Mouse (Mus musculus): Measurements from ENCODE around the gene Cbx5.

Gene Cbx5

DNA sequence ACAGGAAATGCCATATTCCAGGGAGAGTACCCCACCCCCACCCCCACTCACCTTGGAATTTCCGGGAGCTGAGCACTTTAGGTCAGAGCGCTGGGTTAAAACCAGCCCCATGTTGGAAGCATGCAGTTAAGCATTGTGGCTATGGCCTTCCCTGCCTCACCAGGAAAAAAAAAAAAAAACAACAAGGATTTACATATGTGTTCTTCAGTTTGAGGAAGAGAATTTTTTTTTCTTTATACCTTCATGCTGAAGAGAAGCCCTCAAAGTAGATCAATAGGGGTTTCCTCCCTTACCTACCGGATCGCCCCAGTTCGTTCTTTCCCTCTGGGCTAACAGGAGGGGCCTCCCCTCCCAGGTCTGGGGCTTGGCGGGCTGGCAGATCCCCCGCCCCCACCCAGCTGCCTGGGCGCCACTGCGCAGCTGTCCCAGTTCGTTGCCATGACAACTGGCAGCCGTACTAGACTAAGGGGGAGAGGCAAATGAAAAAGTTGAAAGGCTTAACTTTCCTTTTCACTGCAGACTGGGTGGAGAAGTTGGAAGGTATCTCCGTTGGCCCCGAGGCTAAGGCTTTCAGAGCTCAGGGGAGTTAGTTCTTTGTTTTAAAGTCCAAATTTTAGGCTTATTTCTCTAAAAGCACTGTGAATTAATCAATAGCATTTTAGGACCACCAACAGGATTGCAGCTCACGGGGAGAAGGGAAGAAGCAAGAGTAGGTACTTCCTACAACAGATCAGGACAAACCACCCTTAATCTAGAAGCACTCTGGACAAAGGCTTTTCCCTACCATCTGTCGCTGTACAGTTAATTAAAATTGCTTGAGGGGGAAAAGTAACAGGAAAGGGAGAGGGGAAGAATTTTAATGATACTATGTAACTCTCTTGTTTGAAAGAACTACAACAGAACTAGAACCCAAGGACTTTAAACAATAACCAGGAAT, 24.4 kb downstream of the Cbx5 start:
- DNase-seq: peak; percentile 91

DNA sequence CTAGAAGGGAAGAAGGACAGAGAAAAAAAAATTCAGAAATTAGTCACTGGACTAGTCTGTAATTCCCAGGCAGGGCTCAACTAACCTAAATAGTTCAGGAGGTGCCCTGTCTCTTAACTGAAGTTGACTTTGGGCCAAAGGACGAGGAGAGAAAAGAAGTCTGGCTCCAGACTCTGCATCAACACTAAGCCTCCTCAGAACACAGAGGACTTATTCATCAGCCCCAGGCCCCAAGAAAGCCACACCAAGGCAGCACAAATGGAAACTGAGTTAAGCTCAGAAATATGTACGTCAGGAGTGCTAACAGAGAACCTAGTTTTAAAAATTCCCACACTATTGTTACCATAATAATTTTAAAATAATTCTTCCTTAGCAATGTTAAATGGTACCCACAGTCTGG, 25.5 kb downstream of the Cbx5 start:
- no peak for DNase-seq

DNA sequence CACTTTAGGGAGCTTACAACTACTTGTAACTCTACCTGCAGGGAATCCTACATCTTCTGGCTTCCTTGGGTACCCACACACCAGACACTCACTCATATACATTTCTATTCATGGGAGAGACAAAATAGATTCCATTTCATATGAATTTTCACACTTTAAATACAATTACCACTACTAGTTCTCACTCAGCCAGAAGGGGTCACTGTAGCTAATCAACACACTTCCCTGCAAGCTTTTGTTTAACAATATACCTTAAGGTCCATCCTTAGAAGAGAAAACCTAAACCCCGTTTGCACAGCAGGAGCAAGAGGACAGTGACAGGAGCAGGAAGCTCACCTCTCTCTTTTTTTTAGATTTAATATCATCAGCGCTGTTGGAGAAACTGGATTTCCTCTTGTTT, 34.5 kb downstream of the Cbx5 start:
- DNase-seq: no peak

DNA sequence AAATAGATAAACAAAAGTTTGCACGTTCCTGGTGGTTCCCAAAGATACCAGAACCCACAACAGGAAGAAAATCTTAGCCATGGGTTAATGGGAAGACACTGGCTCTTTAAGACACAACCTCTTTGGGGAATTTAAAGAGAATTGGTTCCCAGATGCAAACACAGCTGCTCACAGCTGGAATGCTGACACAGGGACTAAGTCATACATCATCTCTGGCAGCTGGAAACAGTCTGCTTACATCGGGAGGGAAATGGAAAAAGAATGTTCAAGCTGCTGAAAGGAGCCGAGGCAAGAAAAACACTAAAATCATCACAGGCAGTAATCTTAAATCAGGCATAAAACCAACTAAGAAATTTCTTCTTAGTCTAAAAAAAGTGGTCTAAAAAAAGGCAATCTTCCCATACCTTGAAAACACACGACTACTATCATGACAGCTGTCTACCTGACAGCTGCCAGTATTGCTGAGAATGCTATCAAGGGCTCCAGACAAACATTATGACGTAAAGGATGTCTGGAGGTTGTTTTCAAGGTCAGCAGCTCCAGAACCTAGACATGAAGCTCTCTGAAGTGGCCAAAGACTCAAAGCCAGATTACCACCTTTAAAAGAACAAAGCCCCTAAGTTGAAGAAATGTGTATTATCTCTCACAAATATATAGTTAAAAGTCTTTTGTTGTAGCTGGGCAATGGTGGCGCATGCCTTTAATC, 37.4 kb downstream of the Cbx5 start:
- no peak for DNase-seq

DNA sequence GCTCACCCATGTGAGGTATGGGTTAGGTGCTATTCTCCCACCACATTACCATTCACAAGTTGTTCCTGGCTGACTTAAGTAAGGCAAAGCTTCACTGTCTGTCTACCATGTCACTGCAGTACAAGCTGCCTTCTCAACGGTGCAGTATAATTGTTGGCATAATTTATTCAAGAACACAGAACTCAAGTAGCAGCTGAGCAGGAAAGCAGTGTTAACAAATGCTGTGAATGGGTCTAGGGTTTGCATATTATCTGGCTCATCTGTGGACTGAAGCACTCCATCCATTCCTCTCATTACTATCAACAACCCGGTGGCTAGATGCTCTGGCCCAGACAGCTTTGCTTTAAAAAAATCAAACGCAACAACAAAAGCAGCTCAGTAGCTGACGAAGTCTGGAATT, 41.8 kb downstream of the Cbx5 start:
- DNase-seq: no peak

DNA sequence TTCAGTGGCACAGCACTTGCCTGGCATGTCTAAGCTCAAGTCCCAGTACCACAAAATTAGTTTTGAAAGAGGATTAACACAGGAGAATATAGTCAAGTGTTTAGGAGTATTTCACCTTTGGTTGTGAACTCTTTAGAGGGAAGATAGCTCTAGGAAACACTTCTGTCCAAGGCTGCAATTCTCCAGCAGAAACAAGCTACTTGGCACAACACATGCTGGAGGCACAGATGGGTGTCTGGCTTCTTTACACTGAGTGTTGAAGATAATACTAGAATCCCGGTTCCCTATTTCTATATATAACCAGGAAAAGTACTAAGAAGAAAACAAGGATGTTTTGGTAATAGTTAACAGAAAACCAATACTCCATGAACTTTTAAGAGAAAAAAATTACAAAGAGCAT, 42.8 kb downstream of the Cbx5 start:
- DNase-seq: no peak

DNA sequence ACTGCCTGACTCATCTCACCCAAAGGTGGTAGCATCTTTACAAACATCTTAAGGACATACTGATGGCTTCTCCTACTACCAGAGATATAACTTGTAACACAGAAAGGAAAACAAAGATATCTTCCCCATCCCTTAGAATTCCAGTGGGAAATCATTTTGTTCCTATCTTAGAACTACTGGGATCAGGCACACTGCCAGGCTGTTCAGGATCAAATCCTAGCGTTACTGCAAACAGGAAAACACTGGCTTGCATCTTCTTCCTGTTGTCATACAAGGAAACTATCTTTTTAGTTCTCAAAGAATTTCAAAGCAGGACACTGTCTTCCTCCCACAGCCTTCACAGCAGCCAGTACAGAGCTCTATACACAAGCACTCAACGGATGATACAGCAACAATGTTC, 46.0 kb downstream of the Cbx5 start:
- no peak for DNase-seq

DNA sequence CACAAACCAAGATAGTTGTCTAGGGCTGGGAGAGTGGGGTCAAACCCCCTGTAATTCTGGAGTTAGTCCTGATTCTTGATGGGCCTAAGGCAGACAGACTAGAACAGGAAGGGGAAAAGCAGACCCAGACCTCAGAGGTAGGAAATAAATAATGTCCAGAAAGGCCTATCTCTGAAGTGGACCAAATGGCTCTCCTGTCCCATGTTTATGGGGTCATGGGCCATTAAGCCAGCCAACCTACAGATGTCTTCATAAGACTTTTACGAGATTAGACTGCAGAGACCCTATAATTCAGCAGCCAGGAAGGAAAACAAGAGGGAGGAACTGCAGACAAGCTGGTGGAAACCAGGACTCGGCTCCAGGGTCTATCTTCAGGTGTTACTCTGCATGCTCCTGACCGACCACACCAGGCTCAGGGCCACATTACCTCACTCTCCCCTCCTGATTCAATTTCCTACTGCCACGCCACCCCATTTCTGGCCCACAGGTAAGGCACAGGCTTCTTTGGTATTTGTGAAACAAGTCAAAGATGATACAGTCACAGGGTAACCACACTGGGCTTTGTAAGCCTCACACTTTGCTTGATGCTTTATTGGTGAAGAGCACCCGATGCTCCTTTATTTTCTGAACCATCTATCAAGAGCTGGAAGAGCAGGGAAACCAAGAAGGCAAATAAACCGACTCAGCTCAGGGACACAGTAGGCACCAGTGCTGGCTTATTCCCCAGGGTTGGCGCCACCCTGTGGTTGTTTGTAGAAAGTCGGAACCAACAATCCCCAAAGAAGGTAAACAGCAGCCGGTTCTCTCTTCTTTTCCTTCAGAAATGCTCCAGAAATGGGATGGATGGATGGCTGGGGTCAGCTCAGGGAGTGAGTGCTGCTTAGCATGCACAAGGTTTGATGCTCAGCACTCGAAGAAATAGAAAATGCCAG, 48.8 kb downstream of the Cbx5 start:
- no peak for DNase-seq

DNA sequence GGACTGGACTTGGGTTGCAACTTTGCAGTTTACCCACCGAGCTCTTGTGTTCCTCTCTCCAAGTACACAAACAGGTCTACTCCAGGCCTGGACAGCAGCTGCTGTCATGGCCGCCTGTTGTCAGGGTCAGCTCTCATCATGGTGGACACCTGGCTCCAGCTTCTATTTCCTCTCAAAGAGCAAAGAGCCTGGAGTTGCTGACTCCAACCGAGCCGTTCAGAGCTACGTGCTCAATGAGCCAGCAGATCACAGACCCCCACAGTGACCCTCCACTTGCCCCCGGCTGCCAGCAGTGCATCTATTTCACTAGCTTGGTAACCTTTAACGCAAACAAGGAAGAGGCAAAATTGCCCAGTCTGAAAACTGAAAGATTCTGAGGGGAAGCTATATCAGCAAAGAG, 49.5 kb downstream of the Cbx5 start:
- no peak for DNase-seq

DNA sequence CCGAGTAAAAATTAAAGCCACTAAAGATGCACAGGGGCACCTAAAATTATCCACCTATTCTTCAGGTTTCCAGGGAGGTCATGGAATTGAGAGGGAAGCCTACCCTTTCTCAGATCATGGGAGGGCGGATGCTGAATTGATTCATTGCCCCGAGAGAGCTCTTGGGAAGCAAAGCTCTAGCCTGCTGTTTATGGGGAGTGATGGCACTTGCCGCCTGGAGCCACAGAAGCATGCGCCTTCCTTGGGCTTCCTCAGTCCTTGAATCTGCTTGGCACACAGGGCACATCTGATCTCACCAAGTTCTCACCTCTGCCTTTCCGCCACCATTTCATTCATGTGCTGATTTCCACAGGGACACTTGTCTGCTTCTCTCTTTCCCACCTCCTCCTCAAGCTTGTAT, 51.8 kb downstream of the Cbx5 start:
- no peak for DNase-seq

DNA sequence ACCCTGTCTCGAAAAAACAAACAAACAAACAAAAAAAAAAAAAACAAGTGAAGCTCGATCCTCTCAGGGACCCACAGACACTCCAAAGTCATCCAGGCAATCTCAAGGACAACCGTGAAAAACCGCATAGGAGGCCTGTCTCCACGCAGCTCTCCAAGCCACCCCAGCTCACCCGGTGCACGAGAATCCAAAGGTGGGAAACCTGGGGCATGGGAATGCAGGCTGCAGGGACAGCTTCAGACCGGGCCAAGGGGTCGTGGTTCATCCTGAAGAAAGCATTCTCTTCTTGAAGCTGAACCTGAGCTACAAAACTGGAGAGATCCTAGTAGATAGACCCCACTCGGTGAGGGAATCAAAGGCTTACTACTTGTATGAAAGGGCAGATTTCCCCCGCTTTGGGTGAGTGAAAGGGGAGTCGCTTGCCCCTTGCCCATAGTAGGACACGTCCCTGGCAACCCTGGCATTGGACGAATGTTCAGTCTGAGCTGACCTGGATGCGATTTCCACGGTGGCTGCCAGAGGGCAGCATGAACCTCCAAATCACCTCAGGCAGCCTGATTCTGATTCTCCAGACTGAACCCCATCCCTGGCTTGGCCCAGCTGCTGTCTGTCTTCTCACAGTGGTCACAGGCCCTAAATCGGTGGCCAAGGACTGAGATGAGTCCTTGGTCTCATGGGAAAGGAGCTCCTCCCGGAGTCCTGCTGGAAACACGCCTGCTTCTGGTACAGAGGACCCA, 54.0 kb downstream of the Cbx5 start:
- peak; percentile 41 for DNase-seq

DNA sequence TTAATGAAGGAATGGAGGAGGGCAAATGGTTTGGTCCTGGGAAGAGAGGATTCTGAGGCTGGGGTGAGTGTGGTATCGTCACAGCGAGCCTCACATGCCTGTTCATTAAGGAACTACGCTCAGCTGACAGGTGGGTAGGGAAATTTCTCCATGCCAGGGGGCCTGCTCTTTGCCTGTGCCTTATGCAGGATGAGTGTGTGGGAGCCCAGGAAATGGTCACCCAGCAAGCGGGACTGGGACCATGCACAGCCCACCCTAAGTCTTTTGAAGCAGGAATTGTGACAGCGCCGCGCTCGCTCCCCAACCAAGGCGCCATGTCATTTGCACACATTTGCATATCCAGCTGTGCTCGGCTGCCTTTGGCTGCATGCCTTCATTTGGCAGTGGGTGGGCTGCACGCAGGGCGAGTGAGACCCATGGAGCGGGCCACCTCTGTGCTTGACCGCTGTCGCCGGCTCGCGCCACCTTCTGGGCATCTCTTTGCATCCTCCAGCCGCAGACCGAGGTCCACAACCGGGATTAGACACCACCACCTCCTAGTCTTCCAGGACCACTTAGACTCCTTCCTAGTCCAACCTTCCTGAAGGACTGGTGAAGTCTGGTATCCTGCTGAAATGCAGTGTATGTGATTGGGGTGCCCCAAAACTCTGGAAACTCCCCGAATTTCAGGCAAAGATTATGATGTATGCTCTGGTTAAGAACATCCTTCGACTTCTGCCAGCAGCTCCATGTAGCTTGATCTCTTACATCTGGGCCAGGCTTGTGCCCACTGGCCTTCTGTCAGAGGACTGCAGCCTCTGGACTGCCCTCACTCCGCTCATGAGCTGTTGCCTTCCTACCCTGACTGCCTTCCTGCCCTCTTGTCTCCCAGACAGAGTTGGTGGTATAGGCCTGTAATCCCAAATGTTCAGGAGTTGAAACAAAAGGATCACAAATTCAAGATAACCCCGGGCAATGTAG, 55.7 kb downstream of the Cbx5 start:
- DNase-seq: no peak

DNA sequence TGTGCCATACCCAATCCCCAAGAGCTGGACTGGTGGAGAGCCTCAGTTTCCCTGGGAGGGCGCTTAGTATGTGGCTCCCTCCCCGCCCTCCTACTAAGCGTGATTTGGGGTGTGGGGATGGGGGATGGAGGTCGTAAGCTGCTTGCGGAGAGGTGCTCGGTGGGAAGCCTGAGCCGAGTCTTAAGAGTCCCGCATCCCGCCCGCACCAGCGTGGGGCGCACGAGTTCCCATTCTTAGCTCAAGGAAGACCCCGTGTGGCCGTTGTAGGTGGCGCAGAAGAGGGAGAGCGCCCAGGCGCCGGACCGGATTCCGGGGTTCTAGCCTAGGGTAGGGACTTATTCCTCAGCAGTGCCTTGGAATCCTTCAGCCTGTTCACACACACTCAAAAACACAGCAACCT, 56.5 kb downstream of the Cbx5 start:
- DNase-seq: peak; percentile 53

DNA sequence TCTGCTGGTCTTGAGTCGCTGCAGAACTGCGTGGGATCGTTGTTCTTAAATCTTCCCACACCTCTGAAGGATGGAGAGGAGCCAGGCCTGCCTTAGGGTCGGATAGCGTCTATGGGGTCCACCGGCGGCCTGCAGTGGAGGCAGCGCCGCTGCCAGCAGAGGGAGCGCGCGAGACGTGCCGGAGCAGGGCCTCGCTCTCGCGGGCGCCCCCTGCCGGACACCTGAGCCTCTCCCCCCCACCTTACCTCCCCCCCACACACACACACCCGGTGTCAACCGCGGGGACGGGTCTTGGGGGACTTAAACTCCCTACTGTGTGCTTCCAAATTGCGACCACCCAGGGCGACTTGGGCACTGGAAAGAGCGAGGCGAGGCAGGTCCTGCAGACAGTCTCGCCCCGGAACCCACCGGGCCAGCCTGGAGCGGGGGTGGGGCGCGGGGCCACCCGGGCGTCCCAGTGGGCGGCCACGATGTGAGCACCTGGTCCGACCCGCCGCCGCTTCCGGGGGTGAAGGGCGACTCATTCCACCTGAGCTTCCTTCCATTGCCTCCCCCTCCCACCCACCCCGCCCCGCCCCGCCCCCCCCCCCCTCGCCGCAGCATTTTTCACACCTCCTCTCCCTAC, 57.3 kb downstream of the Cbx5 start:
- DNase-seq: peak; percentile 81

DNA sequence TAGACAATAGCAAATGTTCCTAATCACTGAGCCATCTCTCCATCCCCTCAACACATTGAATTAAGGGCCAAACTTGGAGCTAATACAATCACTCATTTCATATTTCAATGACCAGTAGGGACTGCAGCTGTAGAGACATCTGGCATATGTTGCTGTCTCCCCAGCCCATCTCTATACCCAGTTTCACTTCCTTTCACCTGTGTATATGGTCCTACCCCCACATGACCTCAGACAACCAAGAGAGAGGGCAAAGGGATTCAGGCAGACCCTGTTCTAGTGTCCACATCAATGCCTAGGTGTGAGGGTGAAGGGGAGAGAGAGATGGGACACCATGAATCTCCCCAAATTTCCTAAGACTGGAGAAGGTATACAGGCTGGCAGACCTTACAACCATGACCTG, 59.2 kb downstream of the Cbx5 start:
- DNase-seq: no peak

DNA sequence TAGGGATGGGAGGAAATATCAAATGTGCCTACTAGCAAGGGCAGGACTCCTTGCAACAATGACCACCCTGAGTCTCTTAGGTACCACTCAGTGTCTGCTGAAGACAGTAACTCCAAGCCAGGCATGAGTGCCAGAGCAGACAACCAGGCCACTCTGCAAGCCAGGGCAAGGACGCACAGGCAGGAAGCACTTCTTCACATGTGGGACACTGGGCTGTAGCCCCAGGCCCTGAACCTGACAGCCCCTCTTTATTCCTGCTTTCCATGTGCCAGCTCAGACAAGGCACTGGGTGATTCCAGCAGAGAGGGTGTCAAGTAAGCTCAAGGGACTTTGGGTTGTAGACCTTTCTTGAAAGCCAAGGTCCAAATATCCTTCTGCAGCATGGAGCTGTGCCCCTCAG, 60.8 kb downstream of the Cbx5 start:
- DNase-seq: no peak

DNA sequence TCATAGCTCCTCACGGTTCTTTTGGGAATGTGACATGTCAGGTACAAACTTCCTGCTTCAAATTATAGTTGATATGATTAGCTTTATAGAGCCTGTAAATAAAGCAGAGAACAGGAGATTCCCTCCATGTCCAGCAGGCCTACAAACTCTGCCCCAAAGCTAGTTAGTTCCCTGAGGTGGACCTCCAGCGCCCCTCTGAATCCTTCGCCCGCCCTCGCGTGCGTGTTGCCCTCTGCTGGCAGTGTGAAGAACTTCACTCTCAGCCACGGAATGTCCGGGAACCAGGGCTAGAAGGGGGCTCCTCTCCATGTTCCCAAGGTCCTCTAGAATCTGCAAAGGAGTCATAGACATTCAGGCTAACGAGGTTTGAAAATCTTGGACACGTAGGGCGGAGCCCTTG, 61.5 kb downstream of the Cbx5 start:
- DNase-seq: peak; percentile 58

DNA sequence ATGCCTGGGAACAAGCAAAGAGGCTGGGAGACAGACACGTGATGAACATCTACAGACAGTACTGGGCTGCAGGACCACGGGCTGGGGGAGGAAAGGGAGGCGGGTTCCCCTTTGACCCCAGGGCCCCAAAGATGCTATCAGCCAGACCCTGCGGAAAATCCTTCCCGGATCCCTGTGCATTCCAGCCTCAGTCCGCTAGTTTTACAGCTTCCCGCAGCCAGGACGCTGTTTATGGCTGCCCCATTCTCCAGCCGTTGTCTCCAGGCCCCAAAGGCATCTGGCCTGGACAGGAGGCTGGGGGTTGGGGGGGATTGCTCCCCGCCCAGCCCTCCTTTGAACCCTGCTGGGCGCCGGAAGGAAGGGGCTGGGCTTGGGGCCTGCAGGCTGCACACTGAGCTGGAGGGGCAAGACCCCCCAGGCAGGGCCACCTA, 62.0 kb downstream of the Cbx5 start:
- DNase-seq: no peak

DNA sequence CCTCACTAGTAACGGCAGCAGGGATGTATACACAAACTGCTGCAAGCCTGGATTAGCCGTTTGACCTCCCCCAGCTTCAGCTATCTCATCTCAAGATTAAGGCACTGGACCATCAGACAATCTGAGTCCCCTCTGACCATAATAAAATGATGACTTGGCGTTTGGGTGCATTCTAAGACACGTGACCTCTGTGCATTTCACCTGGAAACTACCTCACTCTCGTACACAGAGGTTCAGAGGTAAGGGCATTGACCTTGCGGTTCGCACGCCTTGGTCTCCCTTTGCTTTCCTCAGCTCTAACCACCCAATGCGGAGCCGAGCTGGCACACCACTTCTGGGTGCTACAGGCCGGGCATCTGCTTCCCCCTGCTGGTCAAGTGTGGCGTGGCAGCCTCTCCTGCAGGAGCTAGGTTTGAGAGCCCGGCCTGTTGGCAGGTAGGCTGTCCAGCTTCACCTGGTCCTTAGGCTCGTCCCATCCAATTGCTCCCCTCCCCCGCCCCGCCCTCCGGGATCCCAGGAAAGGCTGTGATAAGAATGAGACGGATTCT, 62.7 kb downstream of the Cbx5 start:
- peak; percentile 89 for DNase-seq

DNA sequence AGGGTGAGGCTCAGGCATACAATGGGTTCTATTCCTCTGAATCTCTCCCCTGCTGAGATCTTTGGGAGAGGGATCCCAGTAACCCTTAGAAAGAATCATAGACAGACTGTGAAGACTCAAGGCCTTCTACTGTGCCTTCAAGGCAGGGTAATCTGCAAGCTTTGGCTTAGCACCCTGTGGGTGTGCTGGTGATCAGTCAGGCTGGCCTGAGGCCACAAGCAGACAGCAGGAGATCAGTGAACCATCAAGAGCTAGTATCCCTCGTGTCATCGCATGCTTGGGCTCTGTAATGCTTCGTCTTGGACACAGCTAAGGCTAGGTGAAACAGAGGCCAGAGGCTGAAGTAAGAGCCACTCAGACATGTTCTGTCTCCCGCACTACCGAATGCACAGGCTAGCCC, 66.4 kb downstream of the Cbx5 start:
- no peak for DNase-seq

Measured in thymus, postnatal 25 days (tissue).